13 mouse cellular contexts compared by ENCODE assay signal in genomic region chr10:84810030-84810849, GRCm38 (mm10). TPM values are rescaled to one million over a fixed set of nuclear protein-coding genes. Genes with fewer than 3 reads are reported as not detected.
DNase-seq lines count a peak whose midpoint lies in the region; ATAC-seq and TF ChIP-seq lines count a peak whose summit lies in the region.
"Had no signal": no experiment of that assay in that cellular context is flagged by ENCODE, and none has a peak within 500 bp of the region (broad histone marks: within the 10 kb centered on the region; RNA-seq: fewer than 3 reads in every experiment).

No protein-coding gene starts in this region.

- TF ChIP-seq CTCF in kidney, adult 2 months (conservative IDR thresholded peaks at IDR 0.05; ENCODE audit: insufficient read depth, insufficient read length, low read depth, low read length): no peak

- ATAC-seq in cerebellum, adult (ENCODE audit: insufficient number of reproducible peaks, low FRiP score, low TSS enrichment): no peak
- no peak for ATAC-seq in granulocyte monocyte progenitor cell, adult 5-6 weeks (replicated peaks; ENCODE audit: poor library complexity, severe bottlenecking)

- no peaks in the 10 kb centered on the region for H3K36me3 ChIP-seq in kidney, adult 2 months (ENCODE audit: control insufficient read depth, insufficient read depth, low read length)

- no peak for TF ChIP-seq POLR2A in kidney, adult 2 months (IDR thresholded peaks at IDR 0.05; ENCODE audit: low read depth, low read length)

- no peak overlapping the region for H3K4me3 ChIP-seq in kidney, adult 2 months (ENCODE audit: insufficient read depth, low read depth, low read length)

- 81% methylated on average over 8 of the region's 8 CpGs for WGBS in kidney, adult 2 months

- intact Hi-C loops in heart, postnatal 10 days (cut with DNase I): no loop called here

- DNase-seq in cerebellum, adult 9-11 months: peak; percentile 16
- DNase-seq in kidney, adult 2 months: peak; percentile 11
- no peak for DNase-seq in kidney, postnatal 4 days
- peak; percentile 66 for DNase-seq in adrenal gland, postnatal 14 days
- peak; percentile 57 to 60 for DNase-seq in heart, postnatal 10 days
- DNase-seq in urinary bladder, postnatal 25 days (ENCODE audit: low spot score): no peak
- DNase-seq: kidney, adult 9 months had no signal

- H3K27me3 ChIP-seq in kidney, adult 2 months (replicated peaks; ENCODE audit: control insufficient read depth, insufficient read depth, low read length): no peaks in the 10 kb centered on the region

- H3K27ac ChIP-seq in kidney, adult 2 months (ENCODE audit: insufficient read depth, low read depth, low read length): no peak overlapping the region
- H3K27ac ChIP-seq: liver, embryonic 14.5 days had no signal

- no peaks in the 10 kb centered on the region for H3K4me1 ChIP-seq in kidney, adult 2 months (ENCODE audit: control insufficient read depth, insufficient read depth, low read length)

RNA-seq across cellular contexts. Expression of gene Rfx4, which starts 54.4 kb away (rescaled TPM):
- 0.23 and 0.41 TPM in 2 replicates for polyA plus RNA-seq in kidney, adult 2 months (2012; rRNA removed)
- 0.63 and 1.1 TPM in 2 replicates for total RNA-seq in adrenal gland, postnatal 14 days (2021)
- under 1 TPM; 0.10 TPM for total RNA-seq in heart, postnatal 10 days (2021)
- not detected in 2 replicates for total RNA-seq in granulocyte monocyte progenitor cell, adult 5-6 weeks (2014; fragmentation: Nextera tagmentation)
- total RNA-seq in granulocyte monocyte progenitor cell, adult 5-6 weeks (2017): not detected in 2 replicates
- total RNA-seq: common myeloid progenitor, adult 5-6 weeks; MEL had no signal
- polyA plus RNA-seq: liver, embryonic 14.5 days; spleen, adult 2 months had no signal

Comparison
In these comparisons a context has a peak if more than half of its experiments do, and no peak if none do; other contexts are left out.
1. DNase-seq: peak in cerebellum, adult 9-11 months (single experiment), kidney, adult 2 months (single experiment), adrenal gland, postnatal 14 days (single experiment) and heart, postnatal 10 days (2 of 2); none in kidney, postnatal 4 days (0 of 2) and urinary bladder, postnatal 25 days (single experiment).